Mouse (Mus musculus) hindbrain, postnatal 0 days (tissue): ENCODE results near the gene Rras. TPM values are rescaled to one million over a fixed set of nuclear protein-coding genes. Genes with fewer than 3 reads are reported as not detected.

ENCODE experiments used
- ATAC-seq: fragments of 200-750 bp; cut with Nextera tagmentation; 2 replicates; pipeline ENCODE4 v1.8.0; 2017; ENCODE audit warnings: mild to moderate bottlenecking, moderate TSS enrichment, moderate library complexity
- DNase-seq: peaks from one replicate; pipeline ENCODE4 v3.0.0-alpha.2; 2015; ENCODE audit warnings: low spot score
- H3K27ac ChIP-seq: fragments of 300-500 bp; sonication (generic); 2 replicates; pipeline ENCODE4 v1.5.1; 2014; ENCODE audit warnings: mild to moderate bottlenecking
- H3K27me3 ChIP-seq: fragments of 300-500 bp; sonication (generic); 2 replicates; pipeline ENCODE4 v1.6.1; 2014; ENCODE audit warnings: low read length, mixed read lengths; ENCODE audit not compliant: insufficient read depth
- H3K36me3 ChIP-seq: fragments of 300-500 bp; sonication (generic); 2 replicates; pipeline ENCODE4 v1.6.1; 2014; ENCODE audit warnings: low read length, mixed read lengths; ENCODE audit not compliant: insufficient read depth
- H3K4me1 ChIP-seq: fragments of 300-500 bp; sonication (generic); 2 replicates; pipeline ENCODE4 v1.6.1; 2014; ENCODE audit warnings: antibody characterized with exemption, low read length, mixed read lengths; ENCODE audit not compliant: insufficient read depth
- H3K4me2 ChIP-seq: fragments of 300-500 bp; sonication (generic); 2 replicates; pipeline ENCODE4 v1.6.1; 2014; ENCODE audit warnings: low read depth, mild to moderate bottlenecking, low read length, moderate library complexity, mixed read lengths
- H3K4me3 ChIP-seq: fragments of 300-500 bp; sonication (generic); 2 replicates; pipeline ENCODE4 v1.5.1; 2014; ENCODE audit warnings: low read length
- H3K9ac ChIP-seq: fragments of 300-500 bp; sonication (generic); replicated peaks from 2 replicates; pipeline ENCODE4 v1.6.1; 2014; ENCODE audit warnings: mild to moderate bottlenecking, low read length, moderate library complexity, mixed read lengths
- H3K9me3 ChIP-seq: fragments of 300-500 bp; sonication (generic); 2 replicates; pipeline ENCODE4 v1.6.1; 2016; ENCODE audit warnings: low read length, mixed read lengths
- CTCF ChIP-seq: IDR thresholded peaks from 2 replicates; pipeline ENCODE4 v1.5.1; 2016; ENCODE audit warnings: antibody characterized with exemption, control low read depth, low read depth
- WGBS: fragments of 180-500 bp; shearing (Covaris S2); extraction: QIAGEN DNeasy Blood & Tissue Kit; methylation state at CpG from one replicate; pipeline ENCODE4 v1.1.7; 2014; 5-methylcytosine and 5-hydroxymethylcytosine counted together
- polyA plus RNA-seq: library from polyadenylated mRNA; unstranded; fragments of >200 nt; fragmentation: Nextera tagmentation; extraction: Ambion mirVana; gene quantifications from 2 replicates; pipeline ENCODE4 v1.2.1, GENCODE M21; 2015
- total RNA-seq: library from RNA; depleted of rRNA; stranded (reverse); fragments of >200 nt; gene quantifications from 2 replicates; pipeline ENCODE4 v1.2.3, GENCODE M21; 2014

Rras gene
- total and polyA plus RNA-seq, 2 experiments from 2014 or later = 16.9 to 18.6 TPM

DNA sequence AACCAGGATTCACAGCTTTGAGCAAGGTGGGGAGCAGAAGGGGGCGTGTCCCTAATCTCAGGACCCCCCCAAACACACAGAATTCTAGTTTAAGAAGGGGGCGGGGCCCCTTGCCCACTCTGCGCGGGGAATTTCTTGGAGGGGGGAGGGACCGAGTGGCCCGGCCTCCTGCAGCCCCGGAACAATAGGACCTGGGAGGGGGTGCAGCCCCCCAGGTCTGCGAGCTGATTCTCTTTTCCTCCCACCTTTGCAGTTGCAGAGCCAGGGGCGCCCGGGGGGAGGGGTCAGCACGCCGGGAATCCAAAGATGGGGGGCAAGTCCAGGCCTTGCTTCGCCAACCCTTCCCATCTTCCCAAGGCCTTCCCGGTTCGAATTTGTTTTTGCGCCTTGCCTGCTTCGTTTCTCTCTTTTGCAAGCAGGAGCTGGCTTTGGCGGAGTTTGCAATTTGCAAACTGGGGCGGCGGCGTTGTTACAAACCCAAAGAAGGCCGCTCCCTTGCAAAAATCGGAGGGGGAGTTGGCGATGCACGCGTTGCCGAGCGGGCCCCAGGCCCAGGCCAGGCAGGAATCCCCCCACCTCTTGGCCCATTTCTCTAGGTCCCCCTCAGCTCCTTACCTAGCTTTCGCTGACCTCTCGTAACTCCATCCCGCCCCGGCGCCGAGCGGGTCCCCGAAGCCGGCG is 34.6 kb downstream of the Rras start:
- WGBS = 1% methylated on average over 37 of the region's 38 CpGs
- DNase-seq = peak; percentile 39
- TF ChIP-seq CTCF = no peak
- peak overlapping the region; percentile 99 for H3K27ac ChIP-seq
- 0 out of 2 replicates have a peak, but pooled peaks cover 5% of the 10 kb centered on the region for H3K4me1 ChIP-seq
- no peaks in the 10 kb centered on the region for H3K9me3 ChIP-seq
- no peaks in the 10 kb centered on the region for H3K27me3 ChIP-seq
- H3K4me3 ChIP-seq = peak overlapping the region; percentile 88
- H3K9ac ChIP-seq = peak overlapping the region; percentile 81
- ATAC-seq = no peak
- H3K4me2 ChIP-seq = peak overlapping the region; percentile 96
- peaks cover 27% of the 10 kb centered on the region for H3K36me3 ChIP-seq

DNA sequence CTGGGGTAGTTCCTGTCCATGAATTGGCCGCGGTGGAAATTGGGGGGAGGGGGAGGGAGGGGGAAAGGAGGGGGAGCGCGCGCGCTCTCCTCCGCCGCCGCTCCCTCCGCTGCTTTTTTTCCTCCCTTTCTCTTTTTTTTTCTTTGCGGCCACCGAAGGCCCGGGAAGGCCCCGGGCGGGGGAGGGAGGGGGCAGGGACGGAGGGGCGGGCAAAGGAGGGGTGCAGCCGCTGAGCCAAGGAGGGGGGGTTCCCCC is 35.0 kb downstream of the Rras start, which contains the start of gene Prr12:
TSS of gene Prr12 (minus strand) at position 20 of the 255 bp plus-strand sequence.
- Histone ChIP-seq H3K9ac (peak within 1 kb of the TSS; percentile 81), H3K36me3 (peaks cover 23% of the 10 kb centered on the region), H3K27ac (peak within 1 kb of the TSS; percentile 99), H3K4me3 (peak within 1 kb of the TSS; percentile 88), H3K4me2 (peak within 1 kb of the TSS; percentile 96), H3K9me3 (no peaks in the 10 kb centered on the region), H3K4me1 (0 out of 2 replicates have a peak, but pooled peaks cover 5% of the 10 kb centered on the region), H3K27me3 (no peaks in the 10 kb centered on the region)
- peak; percentile 10; the same call in 1 of the 2 replicates for ATAC-seq
- 0% methylated on average over 3 of the region's 18 CpGs for WGBS
- TF ChIP-seq CTCF = no peak
- DNase-seq = peak; percentile 77

DNA sequence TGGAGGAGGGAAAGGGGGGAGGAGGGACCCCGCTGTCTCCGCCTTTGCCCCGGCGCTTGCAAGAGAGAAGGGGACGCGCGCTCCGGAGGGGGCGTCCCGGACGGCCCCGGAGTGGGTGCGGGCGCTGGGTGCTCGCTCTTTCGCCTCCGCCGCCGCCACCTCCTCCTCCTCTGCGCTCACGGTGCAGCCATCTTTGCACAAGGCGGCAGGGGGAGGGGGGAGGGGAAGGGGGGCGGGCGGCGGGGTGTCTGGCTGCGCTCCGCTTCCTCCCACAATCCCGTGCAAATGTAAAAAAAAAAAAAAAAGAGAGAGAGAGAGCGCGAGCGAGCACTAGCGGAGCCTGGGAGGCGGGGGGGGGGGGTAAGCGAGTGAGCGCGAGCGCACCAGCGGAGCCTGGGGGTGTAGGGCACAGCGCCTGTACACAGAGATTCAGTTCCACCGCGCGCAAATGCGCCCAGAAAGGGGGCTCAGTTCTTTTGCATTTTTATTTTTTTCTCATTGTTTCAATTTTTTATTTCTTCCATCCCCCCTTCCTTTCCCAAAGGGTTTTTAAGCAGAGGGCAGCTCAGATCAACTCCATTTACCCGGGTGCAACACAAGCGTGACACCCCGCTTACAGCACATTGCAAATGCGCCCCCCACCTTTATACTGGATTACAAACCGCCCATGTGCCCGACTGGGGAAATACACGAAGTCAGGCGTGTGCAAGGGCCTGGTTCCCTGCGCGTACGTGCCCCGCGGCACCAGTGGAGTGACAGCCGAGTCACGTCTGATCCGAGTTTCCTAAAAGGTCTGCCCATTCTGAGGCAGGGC is 35.6 kb downstream of the Rras start:
- no peak for TF ChIP-seq CTCF
- WGBS = under 1% methylated on average over 30 of the region's 59 CpGs
- Histone ChIP-seq H3K9me3 (no peaks in the 10 kb centered on the region), H3K27me3 (no peaks in the 10 kb centered on the region), H3K4me3 (peak overlapping the region; percentile 88), H3K36me3 (peaks cover 17% of the 10 kb centered on the region), H3K4me1 (0 out of 2 replicates have a peak, but pooled peaks cover 5% of the 10 kb centered on the region), H3K4me2 (peak overlapping the region; percentile 96), H3K9ac (peak overlapping the region; percentile 81), H3K27ac (peak overlapping the region; percentile 99)
- peak; percentile 54 for ATAC-seq
- DNase-seq = peak; percentile 85

DNA sequence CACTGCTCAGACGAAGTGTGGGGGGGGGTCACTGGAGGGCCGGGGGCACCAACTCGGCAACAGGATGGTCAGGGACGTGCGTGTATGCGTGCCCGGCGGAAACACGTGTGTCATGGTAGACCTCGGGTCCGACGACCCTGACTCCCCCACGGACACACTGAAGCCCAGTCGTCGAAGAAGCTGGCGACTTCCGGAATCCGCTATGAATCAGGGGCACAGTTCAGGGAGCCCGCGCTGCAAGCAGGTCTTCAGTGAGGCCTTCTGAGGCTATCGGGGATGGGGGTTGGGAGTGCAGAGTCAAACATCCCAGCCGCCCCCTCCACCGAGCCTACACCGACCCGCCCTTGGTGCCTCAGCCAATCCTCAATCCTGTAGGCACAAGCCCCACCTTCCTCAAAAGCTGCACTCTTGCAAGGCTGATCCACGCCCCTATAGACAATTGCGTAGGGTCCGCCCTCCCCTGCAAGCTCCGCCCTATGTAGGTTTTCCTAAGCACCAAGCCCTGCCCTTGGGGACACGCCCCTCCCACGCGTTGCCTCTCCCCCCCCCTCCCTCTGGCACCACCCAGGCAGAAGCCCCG is 36.3 kb downstream of the Rras start:
- Histone ChIP-seq H3K9ac (peak overlapping the region; percentile 81), H3K4me2 (peak overlapping the region; percentile 96), H3K4me3 (peak overlapping the region; percentile 88), H3K4me1 (0 out of 2 replicates have a peak, but pooled peaks cover 8% of the 10 kb centered on the region), H3K36me3 (peaks cover 10% of the 10 kb centered on the region), H3K27ac (peak overlapping the region; percentile 99), H3K27me3 (no peaks in the 10 kb centered on the region), H3K9me3 (no peaks in the 10 kb centered on the region)
- WGBS = under 1% methylated on average over 32 of the region's 33 CpGs
- TF ChIP-seq CTCF = no peak
- peak; percentile 90 for ATAC-seq
- DNase-seq = peak; percentile 95

DNA sequence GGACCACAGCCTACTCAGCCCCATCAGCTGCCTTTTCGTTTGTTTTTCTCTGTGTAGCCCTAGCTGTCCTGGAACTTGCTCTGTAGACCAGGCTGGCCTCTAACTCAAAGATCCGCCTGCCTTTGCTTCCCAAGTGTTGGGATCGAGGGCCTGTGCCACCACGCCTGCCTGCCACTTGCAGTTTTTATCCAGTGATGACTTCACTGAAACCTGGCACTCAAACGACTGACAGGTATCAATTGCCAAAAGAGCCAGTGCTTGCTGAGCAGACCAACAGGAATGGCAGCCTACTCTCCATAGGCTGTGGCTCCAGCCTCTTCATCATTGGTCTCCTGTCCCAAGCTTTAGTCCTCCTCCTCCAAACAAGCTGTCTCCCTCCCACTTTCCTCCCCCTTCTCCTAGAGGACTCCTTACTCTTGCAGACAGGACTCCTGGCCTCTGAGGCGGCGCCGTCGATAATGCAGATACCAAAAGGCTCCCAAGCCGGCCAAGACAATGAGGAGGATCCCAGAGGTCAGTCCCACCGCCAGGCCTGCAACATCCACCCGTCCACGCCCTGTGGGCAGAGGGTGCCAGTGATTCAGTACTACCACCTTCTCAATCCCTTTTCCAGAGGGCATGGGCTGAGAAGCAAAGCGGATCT is 38.7 kb downstream of the Rras start:
- H3K9ac ChIP-seq = no peak overlapping the region
- H3K4me2 ChIP-seq = no peak overlapping the region
- DNase-seq = no peak
- no peak for ATAC-seq
- no peaks in the 10 kb centered on the region for H3K27me3 ChIP-seq
- 62% methylated on average over 14 of the region's 14 CpGs for WGBS
- peaks cover 8% of the 10 kb centered on the region for H3K4me1 ChIP-seq
- H3K9me3 ChIP-seq = no peaks in the 10 kb centered on the region
- H3K36me3 ChIP-seq = no peaks in the 10 kb centered on the region
- no peak overlapping the region for H3K4me3 ChIP-seq
- no peak overlapping the region for H3K27ac ChIP-seq
- no peak for TF ChIP-seq CTCF

DNA sequence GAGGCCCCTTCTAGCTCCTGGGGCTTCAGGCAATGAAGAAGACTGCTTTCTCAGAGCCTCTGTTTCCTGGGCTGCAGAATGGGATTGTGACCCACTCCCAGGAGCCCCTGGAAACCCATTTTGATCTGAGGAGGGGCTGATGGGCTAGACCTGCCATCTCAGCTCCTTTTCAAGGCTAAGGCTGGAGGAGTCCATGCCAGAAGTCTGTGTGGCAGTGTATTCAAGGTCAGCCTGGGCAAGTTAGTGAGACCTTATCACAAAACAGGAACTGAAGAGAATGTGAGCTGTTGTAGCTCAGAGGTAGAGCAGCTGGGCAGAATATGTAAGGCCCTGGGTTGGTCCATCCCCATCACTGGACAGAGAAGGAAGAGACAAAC is 39.2 kb downstream of the Rras start:
- ATAC-seq (no peak), DNase-seq (no peak)
- Histone ChIP-seq H3K27ac (no peak overlapping the region), H3K36me3 (no peaks in the 10 kb centered on the region), H3K4me1 (peaks cover 11% of the 10 kb centered on the region), H3K4me3 (no peak overlapping the region), H3K9me3 (no peaks in the 10 kb centered on the region), H3K9ac (no peak overlapping the region), H3K27me3 (no peaks in the 10 kb centered on the region), H3K4me2 (no peak overlapping the region)
- no peak for TF ChIP-seq CTCF
